Mouse (Mus musculus) embryo, embryonic 10 days (tissue): Measurements from ENCODE around the gene Mansc4.

ENCODE experiments used
- DNase-seq: peaks from one replicate; pipeline ENCODE4 v3.0.0-alpha.2; 2015; ENCODE audit warnings: low spot score

Mansc4 gene

GRCm38 (mm10) chr6:147079919-147080318, 6.9 kb downstream of the Mansc4 start:
- DNase-seq: no peak

DNA sequence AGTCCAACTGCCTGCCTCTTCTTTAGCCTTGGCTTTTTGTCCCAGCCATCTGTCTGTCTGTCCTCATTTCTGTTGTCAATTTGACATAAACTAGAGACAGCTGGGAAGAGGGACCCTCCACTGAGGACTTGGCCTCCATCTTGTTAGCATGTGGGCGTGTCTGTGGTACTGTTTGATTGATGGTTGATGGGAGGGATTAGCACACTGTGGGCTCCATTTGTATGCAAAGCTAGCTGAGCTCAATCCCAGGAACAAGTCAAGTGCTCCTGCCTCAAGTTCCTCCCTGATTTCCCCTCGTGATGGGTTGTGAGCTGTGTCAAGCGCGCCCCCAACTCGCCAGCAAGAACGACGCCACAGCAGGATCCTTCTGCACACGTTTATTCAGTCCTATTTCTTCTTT, 10.0 kb downstream of the Mansc4 start:
- DNase-seq: no peak

DNA sequence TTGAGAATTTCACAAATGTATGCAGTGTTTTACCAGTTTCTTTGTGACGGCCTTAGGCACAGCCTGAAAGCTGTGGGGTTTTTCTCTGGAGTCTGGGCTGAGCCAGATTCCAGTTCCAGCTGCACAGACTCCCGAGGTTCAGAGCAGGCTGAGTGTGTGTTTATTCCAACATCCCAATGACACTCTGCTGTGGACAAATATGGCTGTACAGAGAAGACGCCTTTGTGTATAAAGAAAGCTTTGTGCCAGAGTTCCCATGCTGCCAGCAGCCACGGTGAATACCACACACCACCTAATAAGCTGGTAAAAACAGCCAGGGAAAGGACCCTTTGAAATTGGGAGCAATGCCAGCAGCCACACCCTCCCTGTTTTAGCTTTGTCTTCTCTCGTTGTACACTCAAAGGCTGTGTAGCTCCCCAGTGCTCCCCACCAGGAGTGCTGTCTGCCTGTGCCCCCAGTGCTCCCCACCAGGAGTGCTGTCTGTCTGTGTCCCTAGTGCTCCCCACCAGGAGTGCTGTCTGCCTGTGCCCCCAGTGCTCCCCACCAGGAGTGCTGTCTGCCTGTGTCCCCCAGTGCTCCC, 10.9 kb downstream of the Mansc4 start:
- no peak for DNase-seq

GRCm38 (mm10) chr6:147064944-147065261, 21.9 kb downstream of the Mansc4 start:
- no peak for DNase-seq

GRCm38 (mm10) chr6:147064226-147064943, 22.4 kb downstream of the Mansc4 start:
- no peak for DNase-seq

DNA sequence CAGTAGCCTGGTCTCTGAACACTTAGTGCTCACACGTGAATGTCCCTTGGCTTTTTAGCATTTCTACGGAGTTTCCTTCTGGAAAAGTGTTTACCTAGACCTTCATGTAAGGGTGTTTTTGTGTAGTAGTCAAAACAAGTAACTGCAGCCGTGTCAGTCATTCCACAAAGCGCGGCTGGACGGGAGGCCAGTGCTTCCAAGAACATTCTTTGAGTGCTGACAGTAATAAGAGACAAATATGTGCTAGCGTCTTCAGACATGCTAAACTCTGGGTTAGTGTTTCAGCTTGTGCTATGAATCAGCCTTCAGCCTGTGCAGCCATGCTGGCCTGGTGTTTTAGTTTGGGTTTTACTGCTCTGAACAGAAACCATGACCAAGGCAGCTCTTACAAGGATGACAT, 24.1 kb downstream of the Mansc4 start:
- no peak for DNase-seq

DNA sequence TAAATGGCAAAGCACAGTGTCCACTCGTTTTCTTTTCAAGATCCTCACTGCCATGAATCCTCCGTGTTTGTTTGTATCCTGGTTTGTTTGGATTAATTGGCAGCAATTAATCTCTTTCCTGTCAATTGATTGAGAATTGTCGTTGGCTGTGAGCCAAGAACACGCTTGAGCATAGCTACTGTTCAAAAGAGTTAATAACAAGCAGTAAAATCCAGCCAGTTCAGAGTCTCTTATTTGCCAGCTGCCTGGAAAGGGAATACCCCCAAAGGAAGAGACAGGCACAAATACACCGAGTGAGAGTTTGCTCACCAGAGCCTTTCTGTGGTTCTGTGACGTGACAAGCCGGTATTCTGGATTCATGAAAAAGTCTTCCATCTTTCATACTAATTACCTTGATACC, 24.8 kb downstream of the Mansc4 start:
- no peak for DNase-seq

- no peak for DNase-seq
Observed at GRCm38 (mm10) chr6:147061630-147062029, 25.2 kb downstream of the Mansc4 start.

DNA sequence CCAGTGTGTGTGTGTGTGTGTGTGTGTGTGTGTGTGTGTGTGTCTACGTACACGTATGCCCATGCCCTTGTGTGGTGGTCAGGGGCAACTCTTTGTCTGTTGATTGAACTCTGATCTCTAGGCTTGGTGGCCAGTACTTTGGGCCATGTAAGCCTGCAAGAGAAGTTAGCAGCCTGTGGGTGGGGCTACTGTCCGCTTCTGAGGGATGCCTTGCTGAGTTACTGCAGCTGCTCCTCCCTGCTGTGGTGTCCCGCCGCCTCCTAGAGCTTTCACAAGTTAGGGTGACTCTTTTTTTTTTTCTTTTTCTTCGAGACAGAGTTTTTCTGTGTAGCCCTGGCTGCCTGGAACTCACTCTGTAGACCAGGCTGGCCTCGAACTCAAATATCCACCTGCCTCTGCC, 27.5 kb downstream of the Mansc4 start:
- DNase-seq: no peak

DNA sequence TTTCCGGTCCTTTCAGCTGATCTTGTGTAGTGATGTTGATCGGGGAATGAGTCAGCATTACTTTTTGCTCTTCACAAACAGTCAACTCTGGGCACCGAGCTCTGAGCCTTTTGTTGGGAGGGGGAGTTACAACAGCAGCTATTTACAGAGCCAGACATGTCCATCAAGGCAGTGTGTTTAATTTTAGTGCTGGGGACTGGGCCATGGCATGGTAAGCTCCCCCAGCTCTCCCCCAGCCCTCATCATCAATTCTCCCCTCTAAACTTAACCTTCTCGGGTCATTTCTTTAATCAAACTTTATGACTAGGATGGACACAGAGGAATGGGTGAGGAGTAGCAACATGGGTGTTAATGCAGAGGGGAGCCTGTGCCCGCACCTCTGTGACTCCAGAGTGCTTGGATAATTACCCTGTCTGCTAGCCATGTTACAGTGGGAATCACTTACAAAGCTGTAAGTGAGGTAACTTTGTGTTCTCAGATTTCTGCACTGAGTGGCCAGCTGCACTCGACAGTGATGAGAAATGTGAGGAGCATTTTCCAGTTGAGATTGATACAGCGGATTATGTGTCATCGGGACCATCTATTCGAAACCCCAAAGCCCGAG, 31.4 kb downstream of the Mansc4 start:
- DNase-seq: no peak

DNA sequence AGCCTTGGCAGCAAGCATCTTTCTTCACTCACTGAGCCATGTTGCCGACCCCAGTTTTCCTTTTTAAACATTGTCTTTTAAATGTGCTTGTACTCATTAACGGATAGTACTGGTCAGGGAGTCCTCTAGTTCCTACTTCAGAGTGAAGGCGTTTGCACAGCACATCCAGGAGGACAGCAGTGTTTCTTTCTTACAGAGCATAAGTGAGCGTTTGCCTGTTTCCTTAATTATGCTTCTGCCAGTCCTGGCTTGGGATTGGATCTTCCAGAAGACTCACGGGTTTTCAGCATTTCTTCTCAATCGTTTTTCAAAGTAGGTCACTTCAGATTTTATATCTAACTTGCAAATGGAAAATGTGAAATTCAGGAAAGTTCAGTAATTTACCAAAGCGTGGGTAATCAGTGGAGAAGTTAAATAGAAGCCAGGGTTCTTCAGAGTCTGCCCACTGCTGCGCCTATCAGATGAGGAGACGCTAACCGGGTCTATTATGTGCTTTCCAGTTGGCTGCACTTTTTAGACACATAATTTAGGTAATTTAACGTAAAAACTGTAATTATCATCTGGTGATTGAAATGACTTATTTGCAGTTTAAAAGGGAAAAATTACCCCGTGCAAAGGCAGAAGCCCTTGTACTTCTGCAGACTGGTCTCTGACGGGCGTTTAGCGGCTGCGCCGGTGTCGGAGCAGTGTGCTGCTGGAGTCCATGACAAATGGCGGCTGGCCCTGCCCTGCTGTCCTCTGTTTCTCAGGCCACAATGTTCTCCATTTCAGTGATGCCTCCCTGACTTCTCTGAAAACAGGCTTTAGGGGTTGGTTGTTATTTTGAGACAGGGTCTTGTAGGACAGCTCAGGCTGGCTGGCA, 32.8 kb downstream of the Mansc4 start:
- DNase-seq: no peak

DNA sequence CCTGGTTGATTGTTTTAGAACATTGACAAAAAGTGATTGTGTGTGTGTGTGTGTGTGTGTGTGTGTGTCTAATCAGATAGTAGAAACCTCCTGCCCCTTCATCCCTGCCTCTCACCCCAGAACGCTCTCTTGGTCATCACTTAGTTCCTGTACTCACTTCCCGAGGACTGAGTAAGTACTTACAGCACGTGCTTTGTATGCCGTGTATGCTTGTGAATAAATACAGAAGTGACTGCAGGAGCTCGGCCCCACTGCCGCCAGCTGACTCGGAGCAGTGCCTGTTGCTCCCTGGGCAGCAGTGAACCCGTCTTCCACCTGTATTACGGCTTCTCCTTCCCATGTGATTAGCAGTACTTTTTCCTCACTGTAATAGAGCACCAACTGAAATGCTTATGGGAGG, 34.4 kb downstream of the Mansc4 start:
- DNase-seq: no peak

GRCm38 (mm10) chr6:147051666-147052065, 35.2 kb downstream of the Mansc4 start:
- DNase-seq: no peak

DNA sequence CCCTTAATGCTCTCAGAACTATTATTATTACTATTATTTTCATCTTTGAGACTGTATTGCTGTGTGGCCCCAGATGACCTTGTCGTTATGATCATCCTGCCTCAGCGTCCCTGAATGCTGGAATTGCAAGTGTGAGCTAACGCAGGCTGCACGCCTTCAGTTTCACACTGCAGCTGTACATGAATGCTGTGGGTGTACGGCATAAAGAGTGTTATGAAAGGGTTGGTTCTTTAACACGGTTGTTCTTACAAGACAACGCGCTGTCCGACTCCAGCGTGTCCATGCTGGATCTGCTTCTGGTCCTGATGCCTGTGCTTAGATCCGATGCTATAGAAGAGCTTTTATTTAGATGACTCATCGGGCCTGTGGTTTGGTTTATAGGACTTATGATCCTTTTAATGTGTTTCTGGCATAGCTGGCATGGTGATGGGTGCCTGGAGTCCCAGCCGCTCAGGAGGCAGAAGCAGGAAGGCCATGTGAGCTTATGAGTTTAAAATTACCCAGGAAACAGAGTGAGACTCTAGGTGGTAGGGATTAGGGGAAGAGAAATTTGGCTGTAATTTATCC, 37.5 kb downstream of the Mansc4 start:
- no peak for DNase-seq

DNA sequence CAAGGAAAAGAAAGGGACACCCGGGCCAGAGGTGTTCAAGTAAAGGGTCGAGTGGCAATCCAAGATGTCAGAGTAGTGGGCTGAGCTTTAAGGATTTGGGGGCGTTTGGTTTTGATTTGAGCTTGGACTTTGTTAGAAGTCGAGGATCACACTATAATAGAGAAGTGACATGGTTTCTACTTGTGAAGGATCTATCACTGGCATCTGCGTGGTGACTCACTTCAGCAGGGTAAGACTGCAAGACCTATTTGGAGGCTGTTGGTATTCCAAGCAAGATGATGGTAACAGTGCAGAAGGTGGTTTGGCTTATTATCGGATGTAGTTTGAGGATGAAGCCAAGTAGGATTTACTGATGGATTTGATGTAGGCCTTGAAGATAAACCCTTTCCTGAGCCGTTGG, 43.2 kb downstream of the Mansc4 start:
- DNase-seq: no peak

DNA sequence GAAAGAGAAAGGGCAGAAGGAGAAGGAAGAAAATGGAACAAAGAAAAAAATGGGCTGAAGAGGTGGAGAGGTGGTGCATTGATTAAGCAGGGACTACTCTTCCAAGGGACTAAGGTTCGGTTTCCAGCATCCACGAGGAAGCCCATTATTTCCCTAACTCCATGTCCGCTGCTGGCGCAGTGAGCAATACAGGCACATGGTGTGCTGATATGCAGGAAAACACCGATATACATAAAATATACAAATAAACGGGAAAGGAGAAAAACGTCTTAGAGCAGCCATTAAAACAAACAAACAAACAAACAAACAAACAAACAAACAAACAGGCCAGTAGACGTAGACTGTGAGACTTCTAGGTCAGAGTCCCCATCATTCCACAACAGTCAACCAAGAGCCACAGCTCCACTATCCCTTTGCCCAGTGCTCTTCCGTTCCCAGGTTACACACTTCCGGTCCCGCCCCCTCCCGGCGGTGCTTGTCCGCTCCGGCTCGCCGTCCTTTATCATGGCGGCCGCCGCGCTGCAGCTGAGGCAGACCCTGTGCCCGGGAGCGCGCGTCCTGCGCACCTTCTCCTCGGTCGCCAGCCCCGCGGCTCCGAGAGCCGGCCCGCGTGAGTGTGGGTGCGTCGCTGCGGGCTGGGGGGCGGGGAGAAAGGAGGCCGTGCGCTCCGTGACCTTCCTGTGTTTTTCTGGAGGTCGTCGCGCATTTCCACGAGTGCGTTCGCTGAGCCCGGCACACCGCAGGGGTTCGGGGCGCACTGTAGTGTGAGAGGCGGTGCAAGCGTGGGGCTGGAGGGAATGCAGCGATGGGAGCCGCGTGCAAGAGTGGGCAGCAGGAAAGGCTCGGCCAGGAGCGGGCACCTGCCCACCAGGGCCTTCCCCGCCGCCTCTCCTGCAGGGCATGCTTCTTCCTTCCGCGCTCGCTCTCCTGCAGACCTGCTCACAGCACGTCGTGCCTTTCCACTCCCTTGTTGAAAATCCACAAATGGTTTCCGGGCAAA, 44.2 kb downstream of the Mansc4 start, which contains the start of gene Mrps35:
Gene Mrps35 (plus strand): TSS at position 474 of the 1,000 bp plus-strand sequence.
- DNase-seq: peak; percentile 93

DNA sequence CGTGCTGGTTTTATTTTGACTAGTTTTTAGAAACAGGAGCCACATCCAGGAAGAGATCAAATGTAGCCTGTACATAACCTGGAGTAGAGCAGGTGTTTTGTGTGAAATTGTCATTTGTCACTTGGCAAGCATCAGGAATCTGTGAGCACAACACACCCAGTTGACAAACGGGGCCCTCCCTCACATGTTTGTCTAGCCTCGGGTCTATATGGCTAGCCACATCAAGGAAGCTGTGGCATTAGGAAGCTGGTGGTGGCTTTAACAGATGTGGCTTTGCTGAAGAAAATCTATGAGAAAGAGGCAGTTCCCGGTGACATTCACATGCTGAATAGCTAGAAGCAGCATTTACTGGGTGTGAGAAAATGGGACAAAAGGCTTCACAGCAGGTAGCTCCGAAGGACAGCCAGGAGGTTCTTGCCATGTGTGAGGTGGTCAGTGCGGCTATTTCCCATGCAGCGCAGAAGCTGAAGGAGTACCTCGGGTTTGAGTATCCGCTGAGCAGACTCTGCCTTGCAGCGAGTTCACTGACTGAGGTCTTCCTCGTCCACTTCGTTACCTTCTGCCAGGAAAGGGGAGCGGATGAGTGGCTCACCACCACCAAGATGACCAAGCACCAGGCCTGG, 54.4 kb downstream of the Mansc4 start, which contains the start of gene Rep15:
Gene Rep15 (plus strand): TSS at position 282 of the 623 bp plus-strand sequence.
- no peak for DNase-seq

DNA sequence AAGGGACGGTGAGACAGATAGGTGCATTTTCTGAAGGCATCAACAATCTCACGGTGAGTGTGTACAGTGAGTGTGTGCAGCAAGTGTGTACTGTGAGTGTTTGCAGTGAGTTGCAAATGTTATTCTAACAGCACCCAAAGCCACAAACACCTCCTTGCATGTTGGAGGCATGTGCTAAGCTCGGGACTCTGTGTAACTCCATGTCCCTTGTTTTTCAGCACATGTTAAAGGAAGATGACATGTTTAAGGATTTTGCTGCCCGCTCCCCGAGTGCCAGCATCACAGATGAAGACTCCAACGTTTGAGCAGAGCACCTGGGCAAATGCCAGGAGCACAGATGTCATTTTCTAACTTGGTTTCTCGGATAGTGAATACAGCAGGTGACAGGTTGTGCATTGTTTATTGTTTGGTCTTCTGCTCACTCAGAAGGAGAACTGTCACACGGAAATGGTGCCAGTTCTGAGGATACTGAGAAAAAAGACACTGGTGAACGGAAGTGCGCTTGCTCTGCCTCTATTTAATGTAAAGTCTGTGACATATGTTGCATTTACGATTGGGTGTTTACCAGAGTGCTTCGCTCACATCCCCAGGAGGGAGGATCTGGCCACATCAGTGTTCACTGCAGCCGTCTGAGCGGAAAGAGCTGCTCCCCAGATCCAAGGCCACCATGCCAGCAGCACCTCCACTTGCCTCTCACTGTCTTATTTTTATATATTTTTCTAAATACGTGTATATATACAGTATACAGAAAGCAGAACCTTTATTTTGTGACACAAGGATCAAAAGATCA, 56.5 kb downstream of the Mansc4 start:
- no peak for DNase-seq

DNA sequence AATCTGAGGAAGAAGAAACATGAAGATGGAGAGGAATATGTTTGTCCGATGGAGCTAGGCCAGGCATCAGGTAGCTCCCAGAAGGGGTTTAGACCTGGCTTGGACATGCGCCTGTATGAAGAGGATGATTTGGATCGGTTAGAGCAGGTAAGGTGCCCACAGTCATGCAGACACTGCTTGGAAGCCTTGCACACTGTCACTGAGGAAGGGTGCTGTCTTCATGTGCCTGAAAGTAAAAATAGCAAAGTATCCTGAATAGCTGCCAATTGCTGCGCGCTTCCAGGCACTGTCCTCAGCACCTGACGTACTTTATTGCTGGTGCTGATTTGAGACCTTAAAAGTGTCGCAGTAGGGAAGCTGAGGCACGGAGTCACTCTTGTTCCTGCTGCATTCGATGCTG, 57.2 kb downstream of the Mansc4 start:
- no peak for DNase-seq

- DNase-seq: no peak
Observed at GRCm38 (mm10) chr6:147028396-147028795, 58.4 kb downstream of the Mansc4 start.
